Mouse (Mus musculus) heart, adult 9 months (tissue): ENCODE measurements around the gene Dtd1.
"Not testable (repeated sequence)": the region's sequence is repeated elsewhere in the genome, so short reads cannot be mapped to it uniquely, and the experiment has no call there.

Source experiments
- DNase-seq, 2 experiments: peaks; one replicate each; pipeline ENCODE4 v3.0.0; 2022; ENCODE audit warnings: low spot score in 2 of 2

Gene Dtd1

DNA sequence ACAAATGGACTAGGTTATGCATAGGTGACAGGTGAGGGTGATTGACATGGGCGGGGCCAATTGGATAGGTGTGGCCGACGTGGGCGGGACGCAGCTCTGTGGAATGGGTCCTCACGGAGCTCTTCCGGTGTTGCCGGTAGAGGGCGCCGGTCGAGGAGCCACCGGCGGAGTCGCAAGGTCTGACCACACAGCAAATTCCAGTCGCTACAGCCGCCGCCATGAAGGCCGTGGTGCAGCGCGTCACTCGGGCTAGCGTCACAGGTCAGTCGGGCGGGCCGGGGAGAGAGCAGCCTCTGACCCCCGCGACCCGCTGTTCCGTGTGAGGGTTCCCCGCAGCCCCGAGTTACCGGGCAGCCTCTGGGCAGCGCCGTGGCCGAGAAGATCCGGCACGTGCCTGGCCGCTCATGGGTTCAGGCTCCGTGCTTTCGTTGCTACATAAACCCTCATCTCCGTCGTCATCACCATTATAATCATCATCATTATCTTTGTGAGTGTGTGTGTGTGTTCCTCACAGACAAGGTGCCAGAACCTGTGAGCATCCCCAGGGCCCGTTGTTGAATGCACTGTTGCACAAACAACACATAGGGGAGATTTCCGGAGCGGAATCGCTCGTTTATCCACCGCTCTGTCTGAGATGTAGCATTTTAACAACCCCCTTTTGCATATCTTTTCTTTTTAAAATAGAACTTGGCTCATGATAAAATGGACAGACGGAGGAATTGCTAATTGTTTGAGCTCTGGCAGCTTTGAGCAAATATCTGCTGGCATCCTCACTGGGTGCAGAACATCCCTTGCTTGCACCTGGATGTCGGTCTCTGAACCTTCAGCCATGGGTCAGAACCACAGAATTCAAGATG, at the start of gene Dtd1:
TSS of gene Dtd1 (plus strand) at position 67 of the 857 bp plus-strand sequence.
- DNase-seq, result peak; percentile 79 to 87

DNA sequence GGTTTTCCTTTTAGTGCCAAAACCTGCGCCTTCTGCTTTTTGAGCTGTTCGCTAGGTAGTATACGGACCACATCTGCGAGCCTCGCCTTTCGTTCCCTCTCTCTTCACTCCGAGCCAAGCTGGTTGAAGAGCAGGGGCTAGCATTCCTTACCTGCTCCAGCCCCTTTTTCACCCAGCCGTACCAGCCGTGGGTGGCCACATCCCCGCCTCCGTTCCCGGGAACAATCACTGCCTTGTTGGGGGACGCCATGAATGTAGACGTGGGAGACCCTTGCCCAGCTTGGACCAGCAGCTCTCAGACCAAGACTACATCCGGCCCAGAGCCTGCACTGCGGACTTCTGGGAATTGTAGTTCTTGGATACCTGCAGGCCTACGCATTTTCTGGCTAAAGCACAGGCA, 49.2 kb upstream of the Dtd1 start, which contains the start of gene Rbbp9:
TSS of gene Rbbp9 (minus strand) at position 341 of the 400 bp plus-strand sequence.
- peak; percentile 47 to 56 for DNase-seq

DNA sequence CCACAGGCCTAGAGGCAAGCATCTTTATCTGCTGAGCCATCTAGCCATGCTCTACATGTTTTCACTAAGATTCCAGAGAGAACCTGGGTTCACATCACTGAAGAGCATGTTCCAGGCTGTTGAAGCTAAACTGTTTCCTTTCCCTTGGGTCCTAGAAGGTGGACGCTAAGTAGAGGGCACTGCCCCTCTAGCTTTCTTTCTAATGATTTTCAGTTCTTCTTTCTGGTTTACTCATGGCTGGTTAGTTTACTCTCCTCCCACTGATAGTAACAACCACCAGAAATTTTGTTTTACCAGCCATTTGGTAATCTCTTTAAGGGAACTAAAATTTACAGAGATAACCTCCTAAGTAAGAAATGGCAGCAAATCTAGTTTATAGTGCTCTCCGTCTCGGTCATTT, 45.8 kb upstream of the Dtd1 start:
- DNase-seq, result no peak

DNA sequence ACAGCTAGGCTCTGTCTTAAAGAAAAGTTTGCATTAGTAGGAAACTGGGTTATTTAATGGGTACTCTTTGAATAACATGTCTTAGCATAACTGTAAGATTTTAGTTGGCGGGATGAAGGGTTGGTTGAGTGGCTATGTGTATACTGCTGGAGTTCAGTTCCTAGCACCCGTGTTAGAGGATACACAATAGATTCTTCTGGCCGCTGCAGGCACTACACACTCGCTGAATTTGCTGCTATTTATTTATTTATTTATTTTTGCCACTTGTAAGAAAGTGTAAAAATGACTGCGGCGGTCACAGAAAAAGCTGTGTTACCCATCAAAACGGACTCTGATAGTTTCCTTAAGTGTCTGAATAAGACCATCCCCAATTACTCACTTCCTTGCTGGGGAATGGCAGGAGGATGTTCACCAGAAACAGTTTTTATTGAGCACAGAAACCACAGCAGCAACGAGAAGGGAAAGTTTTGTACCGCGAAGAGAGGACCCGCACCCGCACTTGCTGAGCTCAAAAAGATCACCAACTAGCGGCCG, 44.3 kb upstream of the Dtd1 start:
- no peak for DNase-seq

DNA sequence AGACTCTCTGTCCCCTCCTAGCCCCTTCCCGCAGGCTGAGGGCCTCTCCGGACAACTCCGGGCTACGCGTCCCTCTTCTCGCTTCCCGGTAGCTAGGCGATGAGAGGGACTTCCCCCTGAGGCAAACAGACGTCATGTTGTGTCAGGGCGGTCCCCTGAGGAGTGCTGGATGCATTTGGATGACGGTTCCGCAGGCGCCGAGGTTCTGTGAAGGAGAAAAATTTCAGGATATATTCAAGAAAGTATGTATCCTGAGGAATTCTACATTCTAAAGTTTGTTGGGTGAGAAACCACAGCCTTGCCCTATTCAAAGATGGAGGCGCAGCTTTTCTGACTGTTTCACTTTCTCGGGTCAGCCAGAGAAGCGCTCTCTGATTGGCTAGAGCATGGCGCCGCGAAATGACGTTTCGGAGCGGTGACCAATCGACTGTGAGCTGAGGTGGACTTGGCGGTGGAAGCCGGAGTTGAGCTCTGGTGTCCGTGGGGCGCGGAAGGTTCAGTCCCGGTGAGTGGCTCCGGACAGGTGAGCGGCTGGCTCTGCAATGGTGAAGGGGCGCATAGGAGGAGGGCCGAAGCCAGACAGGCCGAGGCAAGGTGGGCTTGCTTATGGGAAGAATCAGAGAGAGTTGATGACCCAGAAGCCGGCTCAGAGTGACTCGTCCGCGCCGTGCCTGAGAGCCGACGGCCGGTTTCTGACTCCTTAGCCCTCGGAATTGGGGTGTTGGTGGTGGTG, 43.7 kb upstream of the Dtd1 start, which contains the start of gene Sec23b:
TSS of gene Sec23b (plus strand) at position 410 of the 733 bp plus-strand sequence.
- DNase-seq, result peak; percentile 98 to 99

DNA sequence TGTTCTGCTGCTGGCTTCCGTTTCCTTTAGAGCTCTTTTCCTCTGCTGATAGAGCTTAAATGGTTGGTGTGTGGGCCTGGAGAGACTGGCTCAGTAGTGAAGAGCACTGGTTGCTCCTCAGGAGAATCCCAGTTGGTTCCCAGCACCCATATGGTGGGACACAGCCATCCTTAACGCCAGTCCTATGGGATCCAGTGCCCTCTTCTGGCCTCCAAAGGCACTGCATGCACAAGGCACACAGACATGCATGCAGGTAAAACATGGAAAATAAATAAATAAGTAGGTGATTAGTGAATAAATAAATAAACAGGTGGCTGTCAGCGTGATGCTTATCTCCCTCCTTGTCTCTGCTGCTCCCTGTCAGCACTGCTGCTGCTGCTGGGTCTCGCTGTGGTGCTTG, 11.0 kb upstream of the Dtd1 start:
- DNase-seq, result no peak

DNA sequence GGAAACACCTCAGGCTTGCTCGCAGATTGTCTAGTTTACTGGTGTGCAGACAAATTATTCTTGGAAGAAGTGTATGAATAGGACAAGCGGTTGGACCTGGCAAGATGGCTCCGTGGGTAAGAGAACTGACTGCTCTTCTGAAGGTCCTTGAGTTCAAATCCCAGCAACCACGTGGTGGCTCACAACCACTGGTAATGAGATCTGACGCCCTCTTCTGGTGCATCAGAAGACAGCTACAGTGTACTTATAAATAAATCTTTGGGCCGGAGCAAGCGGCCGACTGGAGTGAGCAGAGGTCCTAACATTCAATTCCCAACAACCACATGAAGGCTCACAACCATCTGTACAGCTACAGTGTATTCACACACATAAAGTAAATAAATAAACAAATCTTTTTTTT, 6.7 kb upstream of the Dtd1 start:
- DNase-seq, result not testable (repeated sequence)

DNA sequence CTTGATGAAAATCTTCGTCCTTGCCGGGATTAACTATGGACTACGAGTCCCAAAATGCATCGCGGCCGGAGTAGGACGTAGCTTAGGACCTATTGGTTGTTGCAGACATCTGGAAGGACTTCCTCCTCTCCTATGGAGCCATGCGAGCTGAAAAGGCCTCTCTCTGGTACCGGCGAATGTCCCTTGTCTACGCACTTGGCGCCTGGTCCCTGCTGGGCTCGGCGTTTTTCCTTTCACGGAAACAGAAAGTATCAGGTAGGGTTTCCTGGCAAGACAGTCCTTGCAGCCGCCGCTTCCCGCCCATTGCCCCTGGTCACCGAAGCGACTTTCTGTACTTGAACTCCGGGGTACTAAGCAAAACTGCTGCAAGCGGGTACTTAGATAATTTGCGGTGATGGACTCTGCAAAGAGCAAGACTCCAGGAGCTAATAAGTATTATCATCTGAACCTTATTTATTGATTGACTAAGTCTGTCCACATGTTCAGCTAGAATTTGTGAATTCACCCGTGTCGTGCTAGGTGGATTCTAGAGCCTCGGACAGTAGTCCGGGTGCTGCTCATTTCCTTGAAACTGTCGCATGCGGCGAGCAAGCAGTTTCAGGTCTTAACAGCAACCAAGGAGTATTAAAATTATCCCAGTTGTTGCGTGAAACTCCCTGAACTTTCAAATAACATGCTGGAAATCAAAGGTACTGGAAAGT, 5.6 kb upstream of the Dtd1 start, which contains the start of gene Smim26:
TSS of gene Smim26 (plus strand) at position 104 of the 701 bp plus-strand sequence.
- DNase-seq, result peak; percentile 82

DNA sequence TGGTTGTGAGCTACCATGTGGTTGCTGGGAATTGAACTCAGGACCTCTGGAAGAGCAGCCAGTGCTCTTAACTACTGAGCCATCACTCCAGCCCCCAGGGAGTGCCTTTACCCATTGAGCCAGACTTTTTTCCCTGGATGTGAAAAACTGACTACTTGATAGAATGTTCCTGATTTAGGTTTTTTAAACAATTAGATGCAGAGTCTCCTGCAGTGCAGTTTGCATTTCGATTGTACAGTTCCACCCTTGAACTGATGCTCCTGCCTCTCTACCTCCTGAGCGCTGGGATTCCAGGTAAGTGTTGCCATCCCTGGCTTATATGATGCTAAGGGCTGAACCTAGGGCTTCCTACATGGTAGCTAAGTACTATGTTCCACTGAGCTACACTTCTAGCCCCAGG, 1.7 kb upstream of the Dtd1 start:
- no peak for DNase-seq

DNA sequence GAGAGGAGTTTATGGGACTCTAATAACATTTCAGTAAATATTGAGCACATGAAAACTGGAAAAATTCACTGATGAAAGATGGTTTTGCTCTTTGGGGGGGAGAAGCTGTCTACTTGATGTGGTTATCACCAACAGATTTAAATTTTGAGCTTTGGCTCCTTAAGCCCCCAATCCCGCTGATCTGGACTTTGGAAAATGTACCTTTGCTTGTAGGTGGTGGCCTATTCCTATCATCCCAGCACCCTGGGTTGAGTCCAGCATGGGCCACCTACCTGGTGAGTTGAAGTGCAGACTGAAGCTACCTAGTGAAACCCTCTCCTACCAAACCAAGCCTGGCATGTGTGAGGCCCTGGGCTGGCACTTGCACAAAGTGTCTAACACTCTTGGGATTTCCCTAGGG, 1.9 kb downstream of the Dtd1 start:
- DNase-seq, result no peak

DNA sequence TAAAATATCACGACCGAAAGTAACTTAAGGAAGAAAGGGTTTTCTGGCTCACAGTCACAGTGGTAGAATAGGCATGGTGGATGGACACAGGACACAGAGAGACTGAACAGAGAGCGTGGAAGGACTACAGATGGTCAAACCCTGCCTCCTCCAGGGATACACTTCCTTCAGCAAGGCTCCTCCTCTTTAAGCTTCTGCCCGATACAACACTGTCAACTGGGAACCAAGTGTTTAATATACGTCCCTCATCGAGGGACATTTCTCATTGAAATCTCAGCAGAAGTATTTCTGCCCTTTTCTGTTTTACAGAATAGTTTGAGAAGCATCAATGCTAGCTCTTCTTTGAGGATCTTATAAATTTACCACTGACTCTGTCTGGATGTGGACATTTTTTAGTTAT, 14.3 kb downstream of the Dtd1 start:
- DNase-seq, result no peak

DNA sequence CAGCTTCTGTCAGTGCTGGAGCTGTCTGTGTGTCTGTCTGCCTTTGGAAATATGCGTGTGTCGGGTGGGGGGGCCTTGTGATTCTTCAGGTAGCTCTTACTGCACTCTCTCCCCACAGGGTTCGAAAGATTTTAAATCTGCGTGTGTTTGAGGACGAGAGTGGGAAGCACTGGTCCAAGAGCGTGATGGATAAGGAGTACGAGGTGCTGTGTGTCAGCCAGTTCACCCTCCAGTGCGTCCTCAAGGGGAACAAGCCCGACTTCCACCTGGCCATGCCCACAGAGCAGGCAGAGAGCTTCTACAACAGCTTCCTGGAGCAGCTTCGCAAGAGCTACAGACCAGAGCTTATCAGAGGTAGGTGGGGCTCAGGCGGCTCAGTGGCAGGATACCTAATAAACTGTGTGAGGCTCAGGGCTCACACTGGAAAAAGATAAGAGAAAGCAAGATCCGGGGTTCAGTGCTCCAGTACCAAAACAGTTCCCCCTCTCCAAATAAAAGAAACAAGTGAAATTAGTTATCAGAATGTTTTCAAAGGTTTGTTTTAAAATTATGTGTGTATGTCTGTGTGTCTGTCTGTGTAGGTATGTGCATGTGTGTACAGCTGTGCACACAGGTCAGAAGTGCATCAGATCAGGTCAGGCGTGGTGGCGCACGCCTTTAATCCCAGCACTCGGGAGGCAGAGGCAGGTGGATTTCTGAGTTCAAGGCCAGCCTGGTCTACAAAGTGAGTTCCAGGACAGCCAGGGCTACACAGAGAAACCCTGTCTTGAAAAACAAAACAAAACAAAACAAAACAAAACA, 17.6 kb downstream of the Dtd1 start:
- DNase-seq, result no peak

DNA sequence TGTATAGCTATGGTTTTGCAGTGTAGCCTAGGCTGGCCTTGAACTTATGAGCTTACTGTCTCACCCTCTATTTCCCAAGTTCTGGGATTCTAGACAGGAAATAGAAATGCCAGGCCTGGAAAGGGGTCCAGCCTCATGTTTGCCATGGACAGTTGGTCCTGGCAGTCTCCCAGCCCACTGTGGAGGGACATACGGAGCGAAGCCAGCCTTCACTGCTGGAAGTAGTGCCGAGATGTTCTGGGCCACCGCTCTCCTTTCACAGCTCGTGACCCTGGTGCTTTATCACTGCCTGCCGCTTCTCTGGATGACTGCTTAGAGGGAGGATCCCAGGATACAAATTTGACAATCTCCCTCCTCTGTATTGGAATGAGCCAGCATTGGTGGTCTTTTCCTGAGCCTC, 21.8 kb downstream of the Dtd1 start:
- no peak for DNase-seq

DNA sequence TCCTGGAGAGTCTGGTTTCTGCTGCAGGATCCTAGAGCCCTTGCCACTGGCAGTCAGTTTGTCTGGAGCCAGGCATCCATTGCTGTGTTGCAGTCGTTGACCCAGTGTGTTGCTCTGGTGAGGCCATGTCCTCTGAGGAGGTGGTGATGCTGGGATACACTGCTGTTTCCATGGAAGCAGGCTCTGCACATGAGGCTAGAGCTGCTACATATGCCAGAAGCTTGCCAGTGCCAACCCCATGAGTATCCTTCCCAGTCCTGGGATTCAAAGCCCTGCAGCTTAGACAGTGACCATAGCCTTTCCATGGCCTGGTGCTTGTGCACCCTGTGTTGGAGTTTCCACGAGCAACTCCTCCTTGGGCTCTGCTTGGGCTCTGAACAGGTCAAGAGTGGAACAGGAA, 33.9 kb downstream of the Dtd1 start:
- DNase-seq, result no peak

DNA sequence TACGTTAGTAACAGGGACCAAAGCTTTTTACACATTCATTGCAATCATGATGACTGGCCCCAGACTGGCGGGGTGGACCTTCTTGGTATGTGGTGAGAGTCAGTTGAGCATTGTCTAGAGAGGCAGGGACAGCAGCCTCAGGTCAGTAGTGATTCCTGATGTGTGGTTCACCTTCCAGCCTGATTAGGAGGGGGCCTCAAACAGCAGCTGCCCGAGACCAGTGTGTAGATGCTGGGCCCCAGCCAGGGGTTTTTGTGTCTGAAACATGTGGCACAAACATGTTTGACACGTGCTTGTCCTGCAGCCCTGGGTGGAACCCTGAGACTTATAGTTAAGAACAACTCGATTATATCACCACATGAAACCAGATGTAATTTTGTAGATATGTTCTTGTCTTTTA, 34.5 kb downstream of the Dtd1 start:
- DNase-seq, result no peak

DNA sequence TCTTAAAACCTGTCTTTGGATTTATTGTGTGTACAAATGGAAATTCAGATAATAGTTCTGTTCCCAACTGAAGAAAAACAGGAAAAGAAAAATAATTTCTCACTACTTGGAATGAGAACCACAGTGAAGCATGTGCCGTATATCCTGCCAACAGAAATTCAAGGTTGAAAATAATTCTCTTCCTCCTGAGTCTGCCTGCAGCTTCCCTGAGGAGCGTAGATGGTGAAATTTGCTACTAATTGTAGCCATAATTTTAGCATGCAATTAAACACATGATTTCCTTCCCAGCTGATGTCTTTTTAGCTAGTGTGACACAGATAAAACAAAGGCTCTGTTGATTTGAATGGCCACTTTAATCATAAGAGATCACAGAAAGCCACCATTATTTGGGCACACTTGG, 35.0 kb downstream of the Dtd1 start:
- no peak for DNase-seq

DNA sequence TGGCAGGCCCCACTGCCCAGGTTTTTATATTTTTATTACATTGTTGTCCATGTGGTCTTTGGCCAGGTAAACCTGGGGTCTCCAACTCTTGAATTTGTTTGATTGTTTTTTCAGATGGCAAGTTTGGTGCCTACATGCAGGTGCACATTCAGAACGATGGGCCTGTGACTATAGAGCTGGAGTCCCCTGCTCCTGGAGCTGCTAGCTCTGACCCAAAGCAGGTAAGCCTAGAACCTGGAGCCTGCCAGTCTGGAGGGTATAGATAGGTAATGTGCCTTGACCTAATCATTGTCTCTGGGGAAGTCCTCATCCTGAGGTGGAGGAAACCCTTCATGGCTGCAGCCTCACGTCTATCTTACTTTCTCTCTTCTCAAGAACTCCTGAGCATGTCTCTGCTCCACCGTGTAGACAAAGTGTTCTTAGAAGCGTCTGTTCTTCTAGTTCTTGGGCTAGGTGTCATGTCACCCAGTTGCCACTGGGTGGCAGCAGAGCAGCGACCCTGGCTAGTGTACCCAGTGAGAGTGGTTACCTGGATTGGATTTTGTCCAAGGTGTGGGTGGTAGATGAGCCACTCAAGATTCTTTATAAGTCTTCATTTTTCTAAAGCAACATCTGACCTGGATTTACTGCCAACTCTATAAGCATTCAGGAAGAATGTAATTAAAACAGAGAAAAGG, 36.1 kb downstream of the Dtd1 start:
- DNase-seq, result peak in 1 of 2 experiments; percentile 21

DNA sequence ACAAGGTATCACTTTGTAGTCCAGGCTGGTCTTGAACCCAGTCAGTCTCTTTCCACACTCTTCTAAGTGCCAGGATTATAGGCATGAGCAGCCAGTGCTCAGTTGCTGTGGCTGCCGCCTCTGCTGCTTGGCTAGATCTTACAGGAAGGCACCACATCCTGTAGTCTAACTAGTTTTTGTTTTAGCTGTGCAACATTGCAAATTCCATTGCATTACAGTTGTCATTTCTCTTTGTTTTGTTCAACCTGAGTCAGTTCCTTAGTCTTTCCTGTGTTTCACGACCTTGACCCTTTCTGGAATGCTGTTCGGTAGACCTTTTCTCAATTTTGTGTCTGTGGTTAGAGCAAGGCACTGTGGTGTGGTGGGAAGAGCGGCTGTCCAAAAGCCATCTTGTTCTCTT, 37.5 kb downstream of the Dtd1 start:
- DNase-seq, result no peak

DNA sequence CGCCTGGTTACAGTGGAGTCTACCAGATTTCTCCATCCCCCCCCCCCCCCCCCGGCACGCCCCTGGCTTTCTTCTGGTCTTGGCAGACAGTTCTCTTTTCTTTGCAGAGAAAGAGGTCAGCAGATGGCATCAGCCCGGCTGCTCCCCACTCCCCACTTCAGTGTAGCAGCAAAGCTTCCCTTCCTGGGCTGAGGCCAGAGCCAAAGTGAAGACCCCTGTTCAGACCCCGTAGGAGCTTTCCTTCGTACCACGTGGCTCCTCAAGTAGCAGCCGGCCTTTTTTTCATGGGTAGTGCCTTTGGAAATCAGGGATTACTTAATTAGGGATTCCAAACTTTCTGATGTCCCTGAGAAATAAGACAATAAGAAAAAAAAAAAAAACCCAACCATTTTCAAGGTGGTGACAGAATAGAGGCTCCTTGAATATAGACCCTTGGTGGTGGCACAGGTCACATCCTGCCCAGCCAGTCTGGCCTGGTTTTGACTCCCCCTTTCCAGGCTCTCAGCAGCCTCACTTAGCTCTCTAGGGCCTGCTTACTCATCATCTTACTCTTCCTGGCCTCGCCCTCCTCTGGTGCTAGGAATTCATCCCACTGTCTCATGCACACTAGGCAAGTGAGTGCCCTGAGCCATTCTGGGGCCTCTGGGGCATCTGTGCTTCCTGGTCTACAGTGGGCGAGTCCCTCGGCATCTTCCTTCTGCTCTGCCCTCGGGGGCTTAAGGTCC, 38.1 kb downstream of the Dtd1 start:
- no peak for DNase-seq

DNA sequence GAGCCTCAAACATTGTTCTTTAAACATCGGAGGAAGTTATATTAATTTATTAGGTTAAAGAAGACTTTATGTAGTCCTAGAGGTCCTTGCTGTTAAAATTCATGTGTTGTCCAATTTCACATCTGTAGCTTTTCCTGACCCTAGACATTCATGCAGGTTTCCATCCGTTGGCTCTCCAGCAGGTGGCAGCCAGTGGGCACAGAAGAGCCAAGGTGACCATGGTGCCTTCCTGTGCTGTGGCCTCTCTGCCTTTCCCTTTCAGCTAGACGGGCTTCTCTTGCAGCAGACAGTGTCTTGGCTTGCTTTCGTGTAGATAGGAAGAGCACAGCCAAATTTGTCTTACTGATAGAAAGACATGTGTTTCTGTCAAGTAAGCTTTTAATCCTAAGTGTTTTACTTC, 39.0 kb downstream of the Dtd1 start:
- no peak for DNase-seq
